Mouse (Mus musculus) brain, embryonic 14.5 days (tissue): ENCODE measurements around the gene Alkbh2.

Source experiments
- CTCF ChIP-seq: fragments of 200-500 bp; IDR thresholded peaks from 2 replicates; pipeline ENCODE4 v1.5.1; 2012; ENCODE audit warnings: inconsistent platforms, mild to moderate bottlenecking, moderate library complexity, borderline replicate concordance; ENCODE audit not compliant: insufficient read depth, insufficient read length; ENCODE audit errors: extremely low read depth
- POLR2A ChIP-seq: fragments of 200-500 bp; IDR thresholded peaks from 2 replicates; pipeline ENCODE4 v1.6.1; 2012; ENCODE audit warnings: mild to moderate bottlenecking, inconsistent platforms, borderline replicate concordance; ENCODE audit not compliant: poor library complexity, insufficient read depth, insufficient read length, severe bottlenecking; ENCODE audit errors: extremely low read depth

DNA sequence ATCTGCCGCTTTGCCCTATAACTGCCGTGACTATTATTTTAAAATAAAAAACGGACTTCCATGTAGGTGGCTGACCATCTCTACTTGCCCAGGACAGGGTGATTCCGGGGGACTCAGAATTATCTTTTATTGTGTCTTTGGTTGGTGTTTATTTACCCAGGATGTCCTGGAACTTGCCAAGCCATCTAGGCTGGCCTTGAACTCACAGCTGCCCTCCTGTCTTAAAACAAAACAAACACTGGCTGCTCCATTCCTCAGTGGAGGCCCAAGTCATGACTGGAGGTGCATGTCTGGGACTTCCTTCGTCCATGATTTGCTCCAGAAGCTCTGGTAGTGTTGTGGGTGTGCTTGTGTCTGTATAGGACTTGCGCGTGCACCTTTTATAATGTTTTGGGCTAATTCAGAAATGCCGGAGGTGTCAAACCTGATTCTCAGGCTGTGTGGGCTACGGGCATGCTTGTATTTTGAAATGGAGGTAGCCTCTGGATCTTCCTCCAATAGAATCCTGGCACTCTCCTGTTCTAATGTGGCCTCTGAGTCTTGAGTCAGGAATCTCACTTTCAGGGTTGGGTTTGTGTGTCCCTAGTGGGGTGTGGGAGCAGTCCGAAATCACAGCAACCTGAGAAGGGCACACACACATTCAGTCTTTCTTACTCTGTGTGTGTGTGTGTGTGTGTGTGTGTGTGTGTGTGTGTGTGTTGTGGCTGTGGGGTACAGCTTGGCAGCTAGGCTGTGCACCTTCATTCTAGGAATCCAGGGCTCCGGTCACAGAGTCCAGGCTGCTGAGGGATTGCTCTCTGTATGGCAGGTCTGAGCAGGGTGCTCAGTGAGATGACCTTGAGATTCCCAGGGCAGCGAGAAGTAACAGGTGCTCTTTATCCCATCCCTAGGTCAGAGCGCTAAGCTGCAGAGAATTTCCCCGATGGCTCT lies 19.3 kb upstream of the Alkbh2 start:
- TF ChIP-seq CTCF: no peak
- no peak for TF ChIP-seq POLR2A
